Mouse (Mus musculus) heart, embryonic 16.5 days (tissue): ENCODE measurements around the gene Mmp25. TPM values are rescaled to one million over a fixed set of nuclear protein-coding genes. Genes with fewer than 3 reads are reported as not detected.

Source experiments
- ATAC-seq: fragments of 200-750 bp; cut with Nextera tagmentation; replicated peaks from 2 replicates; pipeline ENCODE4 v1.8.0; 2017; ENCODE audit warnings: moderate number of reproducible peaks; ENCODE audit not compliant: insufficient read depth, low FRiP score; ENCODE audit errors: extremely low read depth
- H3K27ac ChIP-seq: fragments of 300-500 bp; sonication (generic); 2 replicates; pipeline ENCODE4 v1.5.1; 2014; ENCODE audit warnings: mild to moderate bottlenecking, low read length, control low read depth, moderate library complexity
- H3K27me3 ChIP-seq: fragments of 300-500 bp; sonication (generic); 2 replicates; pipeline ENCODE4 v1.6.1; 2014; ENCODE audit warnings: low read length, mixed read lengths; ENCODE audit not compliant: control insufficient read depth, insufficient read depth
- H3K36me3 ChIP-seq: fragments of 300-500 bp; sonication (generic); 2 replicates; pipeline ENCODE4 v1.6.1; 2014; ENCODE audit not compliant: control insufficient read depth, insufficient read depth
- H3K4me1 ChIP-seq: fragments of 300-500 bp; sonication (generic); 2 replicates; pipeline ENCODE4 v1.6.1; 2014; ENCODE audit warnings: low read length, mixed read lengths; ENCODE audit not compliant: control insufficient read depth, insufficient read depth
- H3K4me2 ChIP-seq: fragments of 300-500 bp; sonication (generic); 2 replicates; pipeline ENCODE4 v1.6.1; 2014; ENCODE audit warnings: low read depth, mild to moderate bottlenecking, control low read depth, low read length
- H3K4me3 ChIP-seq: fragments of 300-500 bp; sonication (generic); 2 replicates; pipeline ENCODE4 v1.5.1; 2014; ENCODE audit warnings: mild to moderate bottlenecking, control low read depth, low read length
- H3K9ac ChIP-seq: fragments of 300-500 bp; sonication (generic); 2 replicates; pipeline ENCODE4 v1.6.1; 2014; ENCODE audit warnings: low read length, control low read depth
- H3K9me3 ChIP-seq: fragments of 300-500 bp; sonication (generic); replicated peaks from 2 replicates; pipeline ENCODE4 v1.6.1; 2016; ENCODE audit warnings: low read length; ENCODE audit not compliant: control insufficient read depth
- WGBS: fragments of 180-500 bp; shearing (Covaris S2); extraction: QIAGEN DNeasy Blood & Tissue Kit; methylation state at CpG from one replicate; pipeline ENCODE4 v1.1.7; 2014; 5-methylcytosine and 5-hydroxymethylcytosine counted together
- polyA plus RNA-seq: library from polyadenylated mRNA; unstranded; fragments of >200 nt; fragmentation: Nextera tagmentation; extraction: Ambion mirVana; gene quantifications from 2 replicates; pipeline ENCODE4 v1.2.1, GENCODE M21; 2015

Mmp25 gene
- polyA plus RNA-seq, 1 experiment from 2014 or later, result 0.25 TPM

DNA sequence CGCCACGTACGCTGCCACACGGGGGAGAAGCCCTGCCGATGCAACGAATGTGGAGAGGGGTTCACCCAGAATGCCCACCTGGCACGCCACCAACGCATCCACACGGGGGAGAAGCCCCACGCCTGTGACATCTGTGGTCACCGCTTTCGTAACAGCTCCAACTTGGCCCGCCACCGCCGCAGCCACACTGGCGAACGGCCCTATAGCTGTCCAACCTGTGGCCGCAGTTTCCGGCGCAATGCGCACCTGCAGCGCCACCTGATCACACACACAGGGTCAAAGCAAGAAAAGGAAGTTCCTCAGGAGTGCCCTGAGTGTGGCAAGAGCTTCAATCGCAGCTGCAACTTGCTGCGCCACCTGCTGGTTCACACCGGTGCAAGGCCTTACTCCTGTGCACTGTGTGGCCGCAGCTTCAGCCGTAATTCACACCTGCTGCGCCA is 34.7 kb downstream of the Mmp25 start:
- Histone ChIP-seq H3K36me3 (no peaks in the 10 kb centered on the region), H3K9ac (no peak overlapping the region), H3K27ac (no peak overlapping the region), H3K9me3 (no peaks in the 10 kb centered on the region), H3K4me2 (no peak overlapping the region), H3K4me3 (no peak overlapping the region), H3K27me3 (no peaks in the 10 kb centered on the region), H3K4me1 (no peaks in the 10 kb centered on the region)
- ATAC-seq, result peak; percentile 79
- 70% methylated on average over 28 of the region's 28 CpGs for WGBS

DNA sequence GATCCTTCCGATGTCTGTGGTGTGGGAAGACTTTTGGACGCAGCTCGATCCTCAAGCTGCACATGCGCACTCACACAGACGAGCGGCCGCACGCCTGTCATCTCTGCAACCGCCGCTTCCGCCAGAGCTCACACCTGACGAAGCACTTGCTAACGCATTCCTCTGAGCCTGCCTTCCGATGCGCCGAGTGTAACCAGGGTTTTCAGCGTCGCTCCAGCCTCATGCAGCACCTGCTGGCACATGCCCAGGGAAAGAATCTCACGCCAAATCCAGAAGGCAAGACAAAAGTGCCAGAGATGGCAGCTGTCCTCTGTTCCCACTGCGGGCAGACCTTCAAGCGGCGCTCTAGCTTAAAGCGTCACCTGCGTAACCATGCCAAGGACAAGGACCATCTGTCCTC is 35.5 kb downstream of the Mmp25 start:
- WGBS, result 87% methylated on average over 24 of the region's 24 CpGs
- no peak overlapping the region for H3K4me3 ChIP-seq
- no peak overlapping the region for H3K27ac ChIP-seq
- no peak overlapping the region for H3K9ac ChIP-seq
- H3K4me2 ChIP-seq, result no peak overlapping the region
- no peaks in the 10 kb centered on the region for H3K9me3 ChIP-seq
- H3K36me3 ChIP-seq, result no peaks in the 10 kb centered on the region
- H3K4me1 ChIP-seq, result no peaks in the 10 kb centered on the region
- no peak for ATAC-seq
- no peaks in the 10 kb centered on the region; the same call in 1 of the 2 replicates for H3K27me3 ChIP-seq

DNA sequence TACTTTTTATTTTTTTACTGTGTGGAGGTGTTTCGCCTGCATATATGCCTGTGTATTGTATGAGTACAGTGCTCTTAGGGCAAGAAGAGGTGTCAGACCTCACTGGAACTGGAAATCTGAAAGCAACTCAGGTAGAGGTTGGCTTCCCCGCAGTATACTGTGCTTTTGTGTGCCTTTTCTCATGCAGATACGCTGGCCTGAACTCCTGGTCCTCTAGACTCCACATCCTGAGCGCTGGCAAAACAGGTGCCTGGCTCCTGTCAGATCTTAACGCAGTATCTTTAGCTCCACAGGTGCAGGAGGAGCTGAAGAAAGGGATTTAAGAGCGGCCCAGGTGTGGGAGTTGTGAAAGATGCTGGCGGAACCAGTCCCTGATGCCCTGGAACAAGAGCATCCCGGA is 39.9 kb downstream of the Mmp25 start:
- Histone ChIP-seq H3K4me3 (no peak overlapping the region), H3K27ac (no peak overlapping the region), H3K36me3 (no peaks in the 10 kb centered on the region), H3K27me3 (no peaks in the 10 kb centered on the region; the same call in 1 of the 2 replicates), H3K9me3 (no peaks in the 10 kb centered on the region), H3K4me2 (no peak overlapping the region), H3K9ac (no peak overlapping the region), H3K4me1 (no peaks in the 10 kb centered on the region; the same call in 1 of the 2 replicates)
- 78% methylated on average over 8 of the region's 8 CpGs for WGBS
- no peak for ATAC-seq

DNA sequence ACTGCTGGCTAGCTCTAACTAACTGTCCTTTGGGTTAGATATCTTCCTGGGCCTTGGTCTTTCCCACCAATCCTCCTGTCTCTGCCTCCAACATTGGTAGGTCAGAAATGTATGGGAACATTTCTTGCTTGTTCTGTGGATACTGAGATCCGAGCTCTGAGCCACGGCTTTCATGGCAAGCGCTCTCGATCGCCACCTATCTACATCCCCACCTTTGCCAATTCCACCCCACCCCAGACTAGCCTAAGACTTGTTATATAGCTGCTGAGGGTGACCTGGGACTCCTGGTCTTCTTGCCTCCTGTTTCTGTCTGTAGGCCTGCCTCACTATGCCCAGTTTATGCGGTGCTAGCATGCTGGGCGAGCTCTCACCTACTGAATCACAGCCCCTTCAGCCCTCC is 40.7 kb downstream of the Mmp25 start:
- Histone ChIP-seq H3K4me3 (no peak overlapping the region), H3K9me3 (no peaks in the 10 kb centered on the region), H3K36me3 (no peaks in the 10 kb centered on the region), H3K27me3 (no peaks in the 10 kb centered on the region; the same call in 1 of the 2 replicates), H3K9ac (no peak overlapping the region), H3K4me1 (peaks cover 7% of the 10 kb centered on the region), H3K27ac (no peak overlapping the region), H3K4me2 (no peak overlapping the region)
- no peak for ATAC-seq
- WGBS, result 62% methylated on average over 7 of the region's 7 CpGs

DNA sequence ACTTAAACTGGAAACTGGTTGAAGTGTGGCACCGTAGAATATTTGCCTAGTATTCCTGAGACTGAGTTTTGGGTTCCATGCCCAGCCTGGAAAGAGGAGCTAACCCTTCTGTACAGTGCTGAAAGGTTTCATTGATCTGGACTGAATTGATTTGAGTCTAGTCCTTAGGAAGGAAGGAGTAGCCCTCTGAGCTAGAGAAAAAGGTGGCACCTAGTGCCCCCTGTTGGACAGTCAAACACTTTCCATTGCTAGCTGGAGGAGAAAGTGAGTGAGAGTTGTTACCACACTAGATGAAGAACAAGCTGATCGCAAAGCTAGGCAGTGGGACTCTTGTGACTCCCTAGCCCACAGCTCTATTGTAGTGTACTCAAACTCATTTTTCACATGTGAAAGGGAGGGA is 41.5 kb downstream of the Mmp25 start:
- peaks cover 9% of the 10 kb centered on the region for H3K4me1 ChIP-seq
- no peaks in the 10 kb centered on the region; the same call in 1 of the 2 replicates for H3K27me3 ChIP-seq
- H3K9me3 ChIP-seq, result no peaks in the 10 kb centered on the region
- no peak overlapping the region for H3K4me3 ChIP-seq
- no peak for ATAC-seq
- no peak overlapping the region for H3K9ac ChIP-seq
- H3K27ac ChIP-seq, result no peak overlapping the region
- 52% methylated on average over 2 of the region's 2 CpGs for WGBS
- no peaks in the 10 kb centered on the region for H3K36me3 ChIP-seq
- H3K4me2 ChIP-seq, result no peak overlapping the region

DNA sequence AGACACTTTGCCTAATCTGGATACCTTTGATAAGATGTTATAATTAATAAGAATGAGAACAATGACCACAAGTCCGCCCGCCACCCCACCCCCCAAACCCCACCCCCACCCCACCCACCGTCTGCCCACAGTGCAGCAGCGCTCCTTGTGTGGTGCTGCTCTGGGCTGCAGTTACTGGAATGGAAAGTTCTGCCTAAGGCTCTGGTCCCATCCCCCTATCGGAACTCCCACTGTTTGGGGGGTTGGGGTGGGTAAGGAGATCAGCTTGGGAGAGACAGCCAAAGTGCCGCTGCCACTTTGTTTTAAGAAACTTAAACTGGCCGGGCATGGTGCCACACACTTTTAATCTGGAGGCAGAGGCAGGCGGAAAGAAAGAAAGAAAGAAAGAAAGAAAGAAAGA is 42.0 kb downstream of the Mmp25 start:
- H3K4me1 ChIP-seq, result peaks cover 13% of the 10 kb centered on the region
- ATAC-seq, result no peak
- no peak overlapping the region for H3K4me2 ChIP-seq
- no peaks in the 10 kb centered on the region; the same call in 1 of the 2 replicates for H3K27me3 ChIP-seq
- no peak overlapping the region for H3K27ac ChIP-seq
- no peak overlapping the region for H3K9ac ChIP-seq
- no peak overlapping the region for H3K4me3 ChIP-seq
- 34% methylated on average over 8 of the region's 8 CpGs for WGBS
- H3K36me3 ChIP-seq, result no peaks in the 10 kb centered on the region
- H3K9me3 ChIP-seq, result no peaks in the 10 kb centered on the region

DNA sequence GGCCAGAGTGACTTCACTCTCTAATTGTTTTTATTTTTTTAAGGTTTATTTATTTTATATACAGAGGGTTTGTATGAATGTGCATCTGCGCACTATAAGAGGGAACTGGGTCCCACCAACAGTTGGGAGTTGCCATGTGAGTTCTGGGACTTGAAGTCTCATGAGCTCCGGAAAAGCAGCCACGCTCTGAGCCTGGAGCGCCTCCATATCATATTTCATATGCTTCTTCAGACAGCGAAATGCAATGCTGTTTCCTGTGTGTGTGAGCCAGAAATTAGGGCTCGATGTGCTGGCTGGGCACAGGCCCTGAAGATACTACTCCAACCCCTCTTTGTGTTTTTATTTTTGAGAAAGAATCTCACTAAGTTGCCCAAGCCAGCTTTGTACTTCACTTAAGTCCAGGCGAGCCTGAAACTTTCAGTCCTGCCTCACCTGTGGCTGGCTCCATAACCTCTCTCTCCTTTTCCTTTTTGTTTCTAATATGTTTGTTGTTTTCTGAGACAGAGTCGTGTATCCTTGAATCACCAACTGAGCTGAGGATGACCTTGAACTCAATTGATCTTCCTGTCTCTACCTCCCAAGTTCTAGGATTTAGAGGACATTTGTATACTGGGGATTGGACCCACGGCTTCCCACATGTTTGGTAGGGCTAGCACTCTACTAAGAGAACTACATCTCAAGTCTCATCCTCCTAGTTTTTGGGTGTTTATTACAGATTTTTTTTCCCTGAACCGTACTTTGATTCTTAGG is 43.1 kb downstream of the Mmp25 start:
- no peak for ATAC-seq
- Histone ChIP-seq H3K27me3 (no peaks in the 10 kb centered on the region; the same call in 1 of the 2 replicates), H3K36me3 (no peaks in the 10 kb centered on the region), H3K4me3 (no peak overlapping the region), H3K9me3 (no peaks in the 10 kb centered on the region), H3K27ac (no peak overlapping the region), H3K9ac (no peak overlapping the region), H3K4me1 (peaks cover 13% of the 10 kb centered on the region), H3K4me2 (no peak overlapping the region)
- WGBS, result 50% methylated on average over 10 of the region's 10 CpGs

DNA sequence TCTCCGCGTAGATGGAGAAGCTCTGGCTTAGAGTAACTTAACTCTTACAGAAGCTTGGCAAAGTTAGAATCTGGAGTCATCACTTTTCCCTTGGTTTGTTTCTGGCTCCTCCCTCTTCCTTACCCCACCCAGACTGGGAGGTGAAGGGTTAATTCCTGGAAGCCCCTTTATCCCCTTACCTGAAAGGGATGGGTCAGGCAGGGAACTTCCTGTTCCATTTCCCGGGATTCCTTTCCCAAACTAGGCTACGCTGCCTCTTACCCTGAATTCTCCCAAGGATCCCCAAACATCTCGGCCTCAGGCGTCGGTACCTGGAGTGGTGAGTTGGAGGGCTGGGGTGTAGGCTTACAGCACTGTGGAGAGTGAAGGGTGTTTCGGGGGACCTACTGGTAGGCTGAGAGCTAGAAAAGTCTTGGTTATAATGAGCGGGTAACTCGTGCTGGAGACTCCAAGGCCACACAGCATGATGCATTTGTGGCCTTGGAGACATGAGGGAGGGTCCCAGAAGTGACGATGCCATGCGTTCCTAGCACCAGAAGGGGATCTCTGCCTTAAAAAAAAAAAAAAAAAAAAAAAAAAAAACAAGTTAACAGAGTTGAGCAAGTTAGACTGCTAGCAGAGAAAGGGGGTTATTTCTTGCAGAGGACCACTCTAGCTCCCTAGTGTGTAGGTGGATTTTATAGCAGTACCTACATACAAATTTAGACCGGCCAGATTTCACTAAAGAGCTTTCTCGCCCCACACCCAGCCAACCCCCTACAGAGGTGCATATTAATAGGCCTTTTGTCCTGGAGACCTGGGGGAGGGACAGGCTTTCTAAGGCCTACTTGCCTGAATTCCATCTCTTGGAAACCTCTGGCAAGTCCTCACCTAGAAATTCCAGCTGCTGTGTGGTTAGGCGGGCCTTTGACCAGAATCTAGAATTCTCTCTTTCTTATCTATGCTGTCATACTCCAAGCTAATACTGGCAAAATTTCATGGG is 44.1 kb downstream of the Mmp25 start, which contains the start of gene Zscan10:
Gene Zscan10 (plus strand): TSS at position 216 of the 982 bp plus-strand sequence.
- peaks cover 13% of the 10 kb centered on the region for H3K4me1 ChIP-seq
- peak within 1 kb of the TSS; percentile 91 for H3K4me2 ChIP-seq
- peak within 1 kb of the TSS; percentile 71 for H3K9ac ChIP-seq
- no peaks in the 10 kb centered on the region; the same call in 1 of the 2 replicates for H3K27me3 ChIP-seq
- no peak for ATAC-seq
- peak within 1 kb of the TSS; percentile 88 for H3K27ac ChIP-seq
- no peaks in the 10 kb centered on the region for H3K9me3 ChIP-seq
- 56% methylated on average over 15 of the region's 15 CpGs for WGBS
- peak within 1 kb of the TSS; percentile 64 for H3K4me3 ChIP-seq
- H3K36me3 ChIP-seq, result no peaks in the 10 kb centered on the region
